Mouse (Mus musculus): ENCODE measurements at regions not wholly inside any gene's neighbourhood (a gene's known extent, or its start where the extent isn't known, plus 50 kb on each side); places are given as distances from the start of the nearest gene placed in this dataset.

DNA sequence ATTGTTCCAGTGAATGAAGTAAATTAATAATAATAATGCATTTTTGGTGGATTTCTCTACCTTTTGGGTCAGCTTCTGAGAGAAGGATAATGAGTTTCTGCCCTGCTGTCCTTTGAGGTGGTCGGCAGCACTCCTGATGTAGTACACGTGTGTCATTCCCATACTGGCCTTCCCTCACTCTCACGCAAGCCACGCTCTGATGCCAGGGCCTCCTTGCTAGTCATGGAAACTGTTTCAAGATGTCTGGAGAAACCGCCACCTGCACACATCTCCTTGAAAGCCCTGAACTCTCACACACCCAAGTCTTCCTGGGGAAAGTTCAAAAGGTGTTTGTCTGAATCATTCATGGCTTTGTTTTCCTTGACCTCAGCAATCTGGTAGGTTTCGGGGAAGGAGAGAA lies 116.2 kb downstream of the Fam204a start:
- no peak overlapping the region for H3K4me3 ChIP-seq
- no peaks in the 10 kb centered on the region for H3K9me3 ChIP-seq (replicated peaks)
- DNase-seq (ENCODE audit: low spot score): no peak
- no peak overlapping the region for H3K27ac ChIP-seq
- H3K36me3 ChIP-seq: no peaks in the 10 kb centered on the region
- WGBS: 72% methylated on average over 6 of the region's 6 CpGs
- peaks cover 13% of the 10 kb centered on the region for H3K4me1 ChIP-seq
- 0 out of 2 replicates have a peak, but pooled peaks cover 3% of the 10 kb centered on the region for H3K27me3 ChIP-seq (ENCODE audit: low read depth, poor library complexity, severe bottlenecking)

- 72% methylated on average over 8 of the region's 8 CpGs for WGBS
- no peaks in the 10 kb centered on the region for H3K36me3 ChIP-seq
- no peak for DNase-seq (ENCODE audit: low spot score)
Observed at GRCm38 (mm10) chr19:60109488-60109887, 117.0 kb downstream of the Fam204a start.

GRCm38 (mm10) chr19:60097915-60098314 lies 128.6 kb downstream of the Fam204a start:
- H3K36me3 ChIP-seq: no peaks in the 10 kb centered on the region
- H3K27me3 ChIP-seq (ENCODE audit: low read depth, poor library complexity, severe bottlenecking): no peaks in the 10 kb centered on the region
- no peak overlapping the region for H3K27ac ChIP-seq
- WGBS: 87% methylated on average over 3 of the region's 3 CpGs
- H3K4me1 ChIP-seq: no peaks in the 10 kb centered on the region
- no peaks in the 10 kb centered on the region for H3K9me3 ChIP-seq (replicated peaks)
- H3K4me3 ChIP-seq: no peak overlapping the region
- DNase-seq (ENCODE audit: low spot score): no peak

More at GRCm38 (mm10) chr19:60109488-60109887, 117.0 kb downstream of the Fam204a start:
- 0 out of 2 replicates have a peak, but pooled peaks cover 3% of the 10 kb centered on the region for H3K27me3 ChIP-seq (ENCODE audit: low read depth, poor library complexity, severe bottlenecking)
- H3K4me1 ChIP-seq: peaks cover 13% of the 10 kb centered on the region
- no peaks in the 10 kb centered on the region for H3K9me3 ChIP-seq (replicated peaks)
- H3K27ac ChIP-seq: no peak overlapping the region
- no peak overlapping the region for H3K4me3 ChIP-seq

DNA sequence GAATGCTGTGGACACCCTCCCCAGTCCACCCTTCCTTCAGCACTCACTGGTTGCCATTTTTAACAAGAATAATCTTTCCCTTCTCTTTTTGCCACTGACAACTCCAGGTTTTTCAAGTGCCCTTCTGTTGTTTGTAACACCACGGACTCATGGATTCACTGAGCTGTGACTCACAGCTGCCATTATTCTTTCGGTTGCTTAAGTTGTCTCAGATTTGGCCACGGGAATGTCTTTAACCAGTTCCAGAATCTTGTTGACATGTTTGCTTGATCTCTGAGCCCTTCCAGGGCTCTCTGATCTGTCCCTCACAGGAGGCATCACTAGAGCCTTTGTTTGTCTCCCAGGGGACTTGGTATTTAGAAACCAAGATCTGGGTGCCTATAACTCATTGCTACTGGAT lies 131.5 kb upstream of the Rab11fip2 start:
- no peaks in the 10 kb centered on the region for H3K4me1 ChIP-seq
- H3K9me3 ChIP-seq (replicated peaks): no peaks in the 10 kb centered on the region
- 69% methylated on average over 3 of the region's 3 CpGs for WGBS
- no peaks in the 10 kb centered on the region for H3K36me3 ChIP-seq
- no peak overlapping the region for H3K27ac ChIP-seq
- DNase-seq (ENCODE audit: low spot score): no peak
- H3K27me3 ChIP-seq (ENCODE audit: low read depth, poor library complexity, severe bottlenecking): no peaks in the 10 kb centered on the region
- H3K4me3 ChIP-seq: no peak overlapping the region

- H3K36me3 ChIP-seq: no peaks in the 10 kb centered on the region
- H3K9me3 ChIP-seq (replicated peaks): no peaks in the 10 kb centered on the region
- no peak overlapping the region for H3K27ac ChIP-seq
- H3K4me1 ChIP-seq: no peaks in the 10 kb centered on the region
- H3K27me3 ChIP-seq (ENCODE audit: low read depth, poor library complexity, severe bottlenecking): no peaks in the 10 kb centered on the region
- H3K4me3 ChIP-seq: no peak overlapping the region
- no peak for DNase-seq (ENCODE audit: low spot score)
- 75% methylated on average over 1 of the region's 1 CpGs for WGBS
Observed at GRCm38 (mm10) chr19:60073328-60073727, 129.9 kb upstream of the Rab11fip2 start.

GRCm38 (mm10) chr19:60066183-60066582 lies 122.7 kb upstream of the Rab11fip2 start:
- WGBS: 88% methylated on average over 3 of the region's 3 CpGs

GRCm38 (mm10) chr19:60055121-60055874 lies 111.8 kb upstream of the Rab11fip2 start:
- H3K4me3 ChIP-seq: no peak overlapping the region
- peaks cover 44% of the 10 kb centered on the region for H3K27me3 ChIP-seq (ENCODE audit: low read depth, poor library complexity, severe bottlenecking)
- 70% methylated on average over 4 of the region's 4 CpGs for WGBS
- peak; percentile 43 for DNase-seq (ENCODE audit: low spot score)
- no peak overlapping the region for H3K27ac ChIP-seq
- H3K36me3 ChIP-seq: no peaks in the 10 kb centered on the region
- no peaks in the 10 kb centered on the region for H3K9me3 ChIP-seq (replicated peaks)
- H3K4me1 ChIP-seq: peaks cover 56% of the 10 kb centered on the region

More at GRCm38 (mm10) chr19:60066183-60066582, 122.7 kb upstream of the Rab11fip2 start:
- Histone ChIP-seq H3K27ac (no peak overlapping the region), H3K27me3 (ENCODE audit: low read depth, poor library complexity, severe bottlenecking) (no peaks in the 10 kb centered on the region), H3K9me3 (replicated peaks) (no peaks in the 10 kb centered on the region), H3K4me1 (no peaks in the 10 kb centered on the region), H3K36me3 (no peaks in the 10 kb centered on the region), H3K4me3 (no peak overlapping the region)
- no peak for DNase-seq (ENCODE audit: low spot score)

GRCm38 (mm10) chr19:60051151-60051550 lies 107.7 kb upstream of the Rab11fip2 start:
- Histone ChIP-seq H3K27me3 (ENCODE audit: low read depth, poor library complexity, severe bottlenecking) (peaks cover 55% of the 10 kb centered on the region), H3K4me1 (peaks cover 48% of the 10 kb centered on the region), H3K27ac (no peak overlapping the region), H3K4me3 (no peak overlapping the region), H3K36me3 (no peaks in the 10 kb centered on the region), H3K9me3 (replicated peaks) (no peaks in the 10 kb centered on the region)
- DNase-seq (ENCODE audit: low spot score): peak; percentile 59
- WGBS: 32% methylated on average over 9 of the region's 9 CpGs

DNA sequence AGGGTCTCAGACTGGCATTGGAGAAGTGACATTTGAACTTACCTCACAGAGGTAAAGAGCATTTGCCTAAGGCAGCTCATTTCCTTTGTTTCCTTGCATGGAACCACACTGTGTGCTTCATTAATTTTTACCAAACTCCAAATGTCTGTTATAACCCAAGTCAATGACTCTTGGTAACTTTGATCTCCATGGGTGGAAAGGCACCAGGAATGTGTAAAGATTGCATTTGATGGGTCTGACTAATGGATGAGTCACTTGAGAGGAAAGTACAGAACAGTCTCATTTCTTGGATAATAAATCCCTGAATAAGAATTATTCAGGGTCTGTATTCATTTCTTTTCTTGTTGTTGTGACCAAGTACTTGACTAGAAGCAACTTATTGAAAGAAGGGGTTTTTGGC lies 97.3 kb upstream of the Rab11fip2 start:
- H3K9me3 ChIP-seq (replicated peaks): no peaks in the 10 kb centered on the region
- H3K27me3 ChIP-seq (ENCODE audit: low read depth, poor library complexity, severe bottlenecking): no peaks in the 10 kb centered on the region

GRCm38 (mm10) chr19:60032667-60033066 lies 89.2 kb upstream of the Rab11fip2 start:
- H3K9me3 ChIP-seq (replicated peaks): no peaks in the 10 kb centered on the region
- no peak for DNase-seq (ENCODE audit: low spot score)
- H3K27ac ChIP-seq: no peak overlapping the region
- H3K27me3 ChIP-seq (ENCODE audit: low read depth, poor library complexity, severe bottlenecking): no peaks in the 10 kb centered on the region
- H3K4me3 ChIP-seq: no peak overlapping the region
- H3K4me1 ChIP-seq: peaks cover 8% of the 10 kb centered on the region; the same call in 1 of the 2 replicates
- no peaks in the 10 kb centered on the region for H3K36me3 ChIP-seq
- 80% methylated on average over 2 of the region's 2 CpGs for WGBS

More for the DNA sequence above, 97.3 kb upstream of the Rab11fip2 start:
- Histone ChIP-seq H3K4me3 (no peak overlapping the region), H3K36me3 (no peaks in the 10 kb centered on the region), H3K4me1 (no peaks in the 10 kb centered on the region), H3K27ac (no peak overlapping the region)
- DNase-seq (ENCODE audit: low spot score): no peak

DNA sequence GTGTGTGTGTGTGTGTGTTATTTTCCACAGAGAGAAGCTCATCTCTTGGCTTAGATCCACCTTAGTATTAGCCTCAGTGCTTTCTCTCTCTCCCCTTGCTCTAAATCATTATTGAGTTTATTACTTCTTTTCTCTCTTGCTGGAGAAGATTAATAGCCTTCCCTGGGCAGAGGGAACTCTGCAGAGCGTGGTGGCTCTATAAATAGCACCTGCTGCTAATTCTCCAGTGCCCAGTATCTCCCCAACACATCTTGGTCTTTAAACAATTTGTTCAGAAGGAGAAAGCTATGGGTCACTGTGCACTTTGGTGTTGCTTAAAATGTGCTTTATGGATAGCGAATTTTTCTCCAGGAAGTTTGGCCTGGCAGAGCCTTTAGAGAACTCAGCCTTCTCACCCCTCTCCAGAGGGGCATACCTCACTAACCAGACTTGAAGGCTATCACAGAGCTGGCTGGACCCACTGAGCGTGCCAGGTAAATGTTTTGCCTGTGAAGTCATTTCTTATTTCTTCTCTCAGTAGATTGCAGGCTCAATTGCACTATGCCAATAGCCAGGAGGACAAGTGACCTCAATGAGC lies 86.8 kb upstream of the Rab11fip2 start:
- no peak for DNase-seq (ENCODE audit: low spot score)
- Histone ChIP-seq H3K36me3 (no peaks in the 10 kb centered on the region), H3K27ac (no peak overlapping the region), H3K27me3 (ENCODE audit: low read depth, poor library complexity, severe bottlenecking) (no peaks in the 10 kb centered on the region), H3K4me1 (peaks cover 8% of the 10 kb centered on the region; the same call in 1 of the 2 replicates), H3K4me3 (no peak overlapping the region), H3K9me3 (replicated peaks) (no peaks in the 10 kb centered on the region)
- WGBS: 55% methylated on average over 3 of the region's 3 CpGs

GRCm38 (mm10) chr19:60029720-60030119 lies 86.3 kb upstream of the Rab11fip2 start:
- 83% methylated on average over 4 of the region's 4 CpGs for WGBS
- no peak overlapping the region for H3K27ac ChIP-seq
- no peaks in the 10 kb centered on the region for H3K9me3 ChIP-seq (replicated peaks)
- no peak for DNase-seq (ENCODE audit: low spot score)
- H3K27me3 ChIP-seq (ENCODE audit: low read depth, poor library complexity, severe bottlenecking): no peaks in the 10 kb centered on the region
- H3K4me3 ChIP-seq: no peak overlapping the region
- peaks cover 8% of the 10 kb centered on the region; the same call in 1 of the 2 replicates for H3K4me1 ChIP-seq
- H3K36me3 ChIP-seq: no peaks in the 10 kb centered on the region

DNA sequence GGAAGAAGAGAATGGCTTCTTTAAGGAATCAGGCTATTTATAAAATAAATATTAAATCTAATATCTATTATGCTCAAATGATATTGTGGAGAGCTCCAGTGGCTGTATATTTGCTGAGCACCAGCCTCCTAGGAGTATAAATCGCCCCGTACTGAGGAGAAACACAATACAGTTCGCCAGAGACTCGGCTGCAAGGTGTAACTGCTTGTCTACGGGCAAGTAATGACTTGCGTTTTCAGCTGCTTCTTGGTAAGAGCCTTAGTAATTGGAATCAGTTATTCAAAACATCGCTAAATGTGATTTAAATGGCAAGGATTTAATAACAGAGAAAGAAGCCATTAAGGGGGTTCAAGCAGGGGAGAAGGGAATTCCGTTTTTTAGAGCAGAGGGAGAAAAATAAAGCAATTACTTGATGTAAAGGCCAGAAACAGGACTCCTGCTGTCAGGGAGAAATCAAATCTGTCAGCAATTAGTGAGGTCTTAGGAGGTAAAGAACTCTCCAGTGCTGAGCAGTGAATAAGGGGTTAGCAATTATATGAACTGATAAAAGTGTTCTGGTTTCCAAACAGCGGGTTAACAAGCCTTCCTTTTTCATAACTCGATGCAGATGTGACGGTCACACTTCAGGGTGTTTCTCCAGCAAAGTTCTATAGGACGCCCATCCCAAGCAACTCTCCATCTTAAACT lies 72.3 kb upstream of the Rab11fip2 start:
- H3K27me3 ChIP-seq (ENCODE audit: low read depth, poor library complexity, severe bottlenecking): 0 out of 2 replicates have a peak, but pooled peaks cover 10% of the 10 kb centered on the region
- no peaks in the 10 kb centered on the region for H3K9me3 ChIP-seq (replicated peaks)
- H3K4me1 ChIP-seq: peaks cover 39% of the 10 kb centered on the region
- WGBS: 15% methylated on average over 12 of the region's 12 CpGs
- H3K36me3 ChIP-seq: no peaks in the 10 kb centered on the region
- H3K27ac ChIP-seq: no peak overlapping the region
- peak overlapping the region; percentile 29 for H3K4me3 ChIP-seq
- DNase-seq (ENCODE audit: low spot score): peak; percentile 56

Measured in limb, embryonic 10.5 days (tissue).